Mouse (Mus musculus): ENCODE results near the gene Chn2.

GRCm38 (mm10) chr6:53996226-53996955 is 43.0 kb upstream of the Chn2 start:
- no peak for TF ChIP-seq CTCF (conservative IDR thresholded peaks at IDR 0.05; ENCODE audit: insufficient read depth, insufficient read length, low read depth, low read length)
- TF ChIP-seq POLR2A (IDR thresholded peaks at IDR 0.05; ENCODE audit: low read depth, low read length) = no peak

All from kidney, adult 2 months (tissue).